Mouse (Mus musculus): ENCODE measurements at regions not wholly inside any gene's neighbourhood (a gene's known extent, or its start where the extent isn't known, plus 50 kb on each side); places are given as distances from the start of the nearest gene placed in this dataset.

GRCm38 (mm10) chr14:72110689-72111088 lies 380.9 kb downstream of the Gm9195 start:
- no peak for DNase-seq

GRCm38 (mm10) chr14:72091579-72091978 lies 400.1 kb downstream of the Gm9195 start:
- DNase-seq: no peak

GRCm38 (mm10) chr14:72081473-72081872 lies 410.2 kb downstream of the Gm9195 start:
- no peak for DNase-seq

GRCm38 (mm10) chr14:72064111-72064812 lies 427.4 kb downstream of the Gm9195 start:
- DNase-seq: no peak

DNA sequence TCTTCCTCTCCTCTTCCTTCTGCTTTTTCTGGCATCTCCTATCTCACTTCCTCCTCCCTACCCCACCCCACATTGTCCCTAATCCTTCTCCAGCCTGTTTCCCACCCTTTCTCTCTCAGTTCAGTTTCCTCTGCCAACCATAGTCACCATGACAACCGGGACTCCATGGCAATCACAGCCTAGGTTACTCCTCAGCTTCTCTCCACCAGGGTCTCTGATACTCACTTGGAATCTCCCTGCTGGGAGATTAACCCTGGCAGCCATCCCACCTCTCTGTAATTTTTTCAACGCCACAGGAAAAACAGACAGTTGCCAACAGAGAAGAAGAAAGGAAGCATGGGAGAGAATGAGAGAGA lies 448.8 kb downstream of the Gm9195 start:
- DNase-seq: no peak

DNA sequence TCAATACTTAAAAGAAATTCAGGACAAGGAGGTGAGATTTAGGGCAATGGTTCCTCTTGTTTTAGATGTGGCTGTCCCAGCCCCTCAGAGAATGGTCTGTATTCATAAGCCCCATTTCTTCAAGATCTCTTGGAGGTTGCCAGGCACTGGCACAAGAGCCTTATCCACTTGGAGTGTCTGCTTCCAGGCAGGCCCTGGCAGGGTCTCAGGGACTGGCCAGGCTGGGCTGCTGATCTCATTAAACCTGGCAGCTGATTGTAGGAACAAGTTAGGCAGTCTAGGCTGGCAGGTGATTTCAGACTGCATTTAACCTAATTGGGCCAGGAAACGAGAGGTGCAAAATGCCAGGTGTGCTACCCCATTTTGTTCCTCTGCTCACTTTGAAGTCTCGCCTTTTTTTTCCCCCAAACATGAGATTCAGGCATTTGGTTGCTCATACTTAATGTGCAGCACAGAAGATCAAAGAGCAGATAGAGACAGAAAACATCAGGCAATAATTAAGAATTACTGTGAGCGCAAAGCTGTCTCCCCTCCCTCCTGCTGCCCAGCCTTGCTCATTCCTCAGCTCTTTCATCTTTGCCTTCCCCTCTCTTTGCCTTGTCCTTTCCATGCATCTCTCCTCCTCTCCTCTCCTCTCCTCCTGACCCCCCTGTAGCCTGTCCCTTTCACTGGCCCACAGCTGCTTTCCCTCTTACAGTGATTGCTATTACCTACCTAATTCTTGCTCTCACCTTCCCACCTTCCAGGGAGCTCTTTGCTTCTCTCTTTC lies 449.3 kb downstream of the Gm9195 start:
- no peak for DNase-seq

DNA sequence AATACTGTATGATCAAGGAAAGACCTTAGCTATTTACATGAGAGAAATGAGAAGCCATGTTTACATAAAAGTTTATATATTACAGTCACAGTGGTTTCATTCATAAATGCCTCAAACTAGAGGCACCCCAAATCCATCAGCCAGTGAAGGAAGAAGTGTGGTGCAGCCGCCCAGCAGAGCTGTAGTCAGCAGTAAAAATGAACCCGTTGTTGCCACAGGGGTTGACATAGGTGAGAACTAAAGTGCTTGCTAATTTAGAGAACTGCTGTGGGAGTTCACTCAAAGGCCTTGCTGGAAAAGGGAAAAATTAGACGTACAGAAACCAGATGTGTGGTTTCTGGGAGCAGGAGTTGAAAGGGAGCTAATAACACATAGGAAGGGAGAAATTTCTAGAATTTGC lies 461.2 kb downstream of the Gm9195 start:
- no peak for DNase-seq

DNA sequence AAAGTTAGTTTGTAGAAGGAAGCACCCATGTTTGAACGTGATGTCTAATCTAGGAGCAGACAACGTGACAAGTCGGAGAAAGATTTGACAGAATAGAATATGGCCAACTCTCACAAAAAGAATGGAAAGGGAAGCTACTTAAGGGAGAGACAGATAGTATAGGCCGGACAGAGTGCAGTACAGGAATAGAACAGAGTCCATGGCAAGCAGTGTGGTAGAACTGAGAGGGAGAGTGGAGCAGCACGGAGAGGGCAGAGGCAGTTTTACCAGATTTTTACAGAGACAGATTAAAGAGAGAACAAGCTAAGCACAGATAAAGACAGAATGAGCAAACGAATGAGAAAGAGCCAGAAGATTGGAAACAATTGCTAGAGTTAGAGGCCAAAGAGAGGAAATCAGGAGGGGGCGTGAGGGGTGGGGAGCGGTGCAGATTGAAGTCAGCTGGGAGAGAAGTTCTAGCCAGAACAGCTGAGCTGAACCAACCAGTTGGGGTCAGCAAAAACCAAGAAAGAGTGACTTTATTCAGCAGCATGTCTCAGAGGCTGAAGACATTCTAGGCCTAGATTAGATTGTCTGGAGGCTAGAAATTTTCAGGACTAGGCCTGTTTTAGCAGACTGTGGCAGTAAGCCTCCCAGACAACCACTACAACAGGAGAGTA lies 464.1 kb downstream of the Gm9195 start:
- no peak for DNase-seq

GRCm38 (mm10) chr14:72004371-72004770 lies 487.3 kb downstream of the Gm9195 start:
- no peak for DNase-seq

GRCm38 (mm10) chr14:72002205-72003138 lies 489.2 kb downstream of the Gm9195 start:
- no peak for DNase-seq

- DNase-seq: no peak
Measured at GRCm38 (mm10) chr14:71973016-71973415, 518.6 kb downstream of the Gm9195 start.

- no peak for DNase-seq
Measured at GRCm38 (mm10) chr14:71972521-71972920, 519.1 kb downstream of the Gm9195 start.

DNA sequence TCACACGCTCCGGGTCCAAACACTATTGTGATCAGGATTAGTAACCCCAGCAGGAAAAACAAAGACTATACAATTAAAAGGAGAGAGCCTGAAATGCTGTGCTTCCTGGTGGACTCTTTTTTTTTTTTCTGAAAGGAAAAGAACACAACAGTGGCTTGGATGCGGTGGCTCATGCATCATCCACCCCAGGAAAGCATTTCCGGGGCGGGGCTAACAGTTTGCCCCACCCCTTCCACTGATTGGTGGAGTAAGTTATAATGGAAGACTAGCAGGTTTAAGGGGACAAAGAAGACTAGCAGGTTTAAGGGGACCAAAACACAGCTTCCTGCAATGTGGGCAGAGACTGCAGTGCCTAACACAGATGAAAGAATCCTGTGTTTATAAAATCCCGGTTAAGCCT lies 524.0 kb downstream of the Gm9195 start:
- no peak for DNase-seq

DNA sequence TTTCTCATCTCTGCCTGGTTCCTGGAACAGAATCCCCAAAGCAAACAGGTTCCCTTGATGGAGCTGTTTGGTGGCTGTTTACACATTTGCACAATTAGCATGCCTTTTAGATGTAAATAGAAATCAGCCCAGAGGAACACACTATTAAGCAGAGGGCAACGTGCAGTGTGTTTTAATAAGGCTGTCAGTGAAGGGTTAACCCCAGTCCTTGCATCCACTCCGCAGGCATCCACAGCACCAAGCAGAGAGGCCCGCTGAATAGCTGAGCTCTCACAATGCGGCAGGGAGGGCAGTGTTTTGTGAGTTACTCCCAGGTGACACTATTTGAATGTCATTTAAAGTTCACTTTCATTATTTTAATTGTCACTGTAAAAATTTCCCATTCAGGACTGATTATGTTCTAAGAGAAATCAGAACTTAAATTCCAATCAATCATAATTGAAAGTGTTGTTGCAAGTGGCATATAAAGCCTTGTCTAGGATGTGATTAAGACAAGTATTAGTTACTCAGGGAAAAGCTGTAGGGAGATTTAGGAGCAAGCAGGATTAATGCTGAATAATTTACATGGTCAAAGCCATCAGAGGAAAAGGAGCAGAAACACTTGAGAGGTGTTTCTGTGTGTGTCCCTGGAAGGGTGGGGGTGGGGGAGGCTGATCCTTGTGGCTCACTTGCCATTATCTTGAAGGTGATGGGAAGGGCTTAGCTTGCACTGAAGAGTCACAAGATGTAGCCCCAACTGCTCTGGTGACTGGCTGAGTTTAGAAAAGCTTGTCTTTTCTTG lies 528.1 kb downstream of the Gm9195 start:
- DNase-seq: no peak

- no peak for DNase-seq
Measured at GRCm38 (mm10) chr14:71948701-71949100, 542.9 kb downstream of the Gm9195 start.

DNA sequence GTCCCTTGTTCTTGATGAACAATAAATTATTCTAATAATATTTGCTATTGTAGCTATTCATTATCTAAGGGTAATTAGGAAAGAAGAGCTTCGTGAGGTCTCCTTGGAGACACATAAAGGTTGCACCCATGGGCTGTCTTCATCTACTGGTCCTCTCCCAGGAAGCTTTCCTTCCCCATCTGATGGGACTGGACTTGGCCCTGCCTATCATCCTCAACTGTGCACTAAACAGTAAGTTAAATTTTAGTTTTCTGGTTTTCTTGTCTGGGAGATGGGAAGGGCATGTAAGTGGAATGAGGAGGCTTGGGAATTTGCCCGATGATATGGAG lies 554.5 kb downstream of the Gm9195 start:
- no peak for DNase-seq

DNA sequence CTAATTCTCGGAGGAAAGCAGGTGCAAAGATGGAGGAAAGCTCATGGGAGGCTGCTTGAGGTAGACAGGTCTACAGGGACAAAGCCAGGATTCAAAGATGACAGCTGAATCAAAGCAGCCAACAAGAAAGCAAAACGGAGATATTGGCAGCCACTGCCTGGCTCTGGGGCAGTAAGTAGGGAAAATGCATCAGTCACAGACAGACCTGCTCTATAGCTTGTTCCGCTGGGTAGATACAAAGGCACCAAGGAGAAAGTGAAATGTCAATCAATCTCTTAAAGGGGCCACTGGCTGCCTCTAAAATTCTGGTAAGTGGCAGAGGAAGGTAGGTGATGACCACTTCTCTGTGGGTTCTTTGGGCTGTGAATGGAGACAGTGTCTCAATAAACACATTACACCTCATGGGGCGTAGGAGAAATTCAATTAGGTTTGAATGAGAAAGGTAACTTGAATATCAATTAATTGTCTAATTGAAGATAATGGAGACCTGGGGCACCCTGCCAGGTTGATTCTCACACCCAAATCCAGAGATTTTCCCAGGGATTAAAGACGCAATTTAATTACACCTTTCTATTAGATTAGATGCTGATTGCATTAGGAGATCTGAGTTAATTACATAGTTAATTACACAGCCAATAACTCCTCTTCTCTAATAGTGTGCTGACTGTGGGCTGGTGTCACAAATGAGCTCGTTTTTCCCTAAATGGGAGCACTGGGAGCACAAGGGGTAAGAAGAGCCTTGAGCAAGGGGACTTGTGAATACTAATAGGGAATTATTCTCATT lies 555.1 kb downstream of the Gm9195 start:
- DNase-seq: no peak

DNA sequence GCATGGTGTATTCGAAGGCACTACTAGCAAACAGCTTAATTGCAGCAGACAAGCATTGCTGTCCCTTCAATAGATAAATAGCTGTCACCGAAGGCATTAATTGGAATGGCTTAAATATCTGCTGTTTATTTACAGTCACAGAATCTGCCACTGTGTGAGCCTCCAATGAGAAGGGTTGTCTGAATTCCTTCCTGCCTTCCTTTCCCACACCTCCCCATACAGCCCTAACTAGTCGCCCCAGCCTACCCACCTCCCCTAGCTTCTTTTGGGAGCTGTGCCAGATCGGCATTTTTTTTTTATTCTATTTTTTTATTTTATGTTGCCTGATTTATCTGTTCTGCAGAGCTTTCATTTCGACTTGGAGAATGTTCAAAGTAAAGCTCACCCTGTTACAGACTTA lies 575.7 kb downstream of the Gm9195 start:
- DNase-seq: no peak

DNA sequence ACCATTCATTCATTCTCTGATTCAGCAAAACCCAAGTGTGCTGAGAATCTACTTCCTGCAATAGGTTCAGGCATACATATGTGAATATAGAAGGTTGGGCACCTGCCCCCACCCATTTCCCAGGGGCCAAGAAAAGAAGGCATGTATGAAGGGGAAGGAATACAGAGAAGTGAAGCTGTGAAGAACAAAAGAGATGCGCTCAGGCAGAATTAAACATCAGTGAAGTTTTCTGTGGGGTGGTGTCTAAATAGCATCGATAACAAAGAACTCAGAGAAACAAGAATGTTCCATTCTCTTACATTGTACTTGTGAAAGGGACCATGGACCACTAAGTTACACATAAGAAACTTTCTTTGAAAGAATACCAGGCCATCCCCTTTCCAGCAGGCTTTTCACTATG lies 580.7 kb downstream of the Gm9195 start:
- no peak for DNase-seq

- DNase-seq: no peak
Measured at GRCm38 (mm10) chr14:71895468-71895867, 596.2 kb downstream of the Gm9195 start.

DNA sequence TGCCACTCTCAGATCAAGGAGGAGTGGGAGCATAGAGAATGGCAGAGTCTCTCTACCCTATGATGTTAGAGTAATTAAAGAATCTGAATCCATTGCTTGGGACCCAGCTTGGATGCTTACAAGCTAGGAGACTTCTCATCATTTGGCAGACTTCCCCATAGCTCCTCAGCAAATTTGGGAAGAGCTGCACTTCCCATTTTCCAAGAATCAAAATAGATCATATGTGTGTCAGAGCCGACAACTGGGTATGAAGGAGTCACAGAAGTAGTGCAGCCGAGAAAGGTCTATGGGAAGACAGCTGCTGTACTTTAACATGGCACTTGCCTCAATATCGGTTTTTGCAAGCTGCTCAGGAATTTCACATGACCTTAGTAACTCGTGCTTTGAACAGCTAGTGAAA lies 596.8 kb downstream of the Gm9195 start:
- no peak for DNase-seq
